Mouse (Mus musculus) G1E-ER4 (cell line): ENCODE data around the gene Irf2bpl. TPM values are rescaled to one million over a fixed set of nuclear protein-coding genes. Genes with fewer than 3 reads are reported as not detected.

Experiments used
- GATA1 ChIP-seq: IDR thresholded peaks from one replicate; pipeline ENCODE4 v1.8.0; 2012; ENCODE audit warnings: low read length, inconsistent platforms
- polyA plus RNA-seq: library from polyadenylated mRNA; stranded (reverse); fragments of >175 nt; gene quantifications from 2 replicates; pipeline ENCODE4 v1.2.3, GENCODE M21; 2012

Gene Irf2bpl
- polyA plus RNA-seq, 1 experiment: 28.1 TPM

GRCm38 (mm10) chr12:86906395-86906794, 21.8 kb upstream of the Irf2bpl start:
- no peak for TF ChIP-seq GATA1

GRCm38 (mm10) chr12:86905876-86906275, 21.3 kb upstream of the Irf2bpl start:
- TF ChIP-seq GATA1: no peak

GRCm38 (mm10) chr12:86905203-86905602, 20.6 kb upstream of the Irf2bpl start:
- TF ChIP-seq GATA1: no peak

- TF ChIP-seq GATA1: no peak
Measured at GRCm38 (mm10) chr12:86903828-86904806, 19.5 kb upstream of the Irf2bpl start.

- TF ChIP-seq GATA1: no peak
Measured at GRCm38 (mm10) chr12:86899461-86900179, 15.0 kb upstream of the Irf2bpl start.

- TF ChIP-seq GATA1: no peak
Measured at GRCm38 (mm10) chr12:86898448-86898847, 13.8 kb upstream of the Irf2bpl start.

- TF ChIP-seq GATA1: no peak
Measured at GRCm38 (mm10) chr12:86897769-86898273, 13.2 kb upstream of the Irf2bpl start.

- no peak for TF ChIP-seq GATA1
Measured at GRCm38 (mm10) chr12:86896921-86897512, 12.4 kb upstream of the Irf2bpl start.

GRCm38 (mm10) chr12:86896441-86896890, 11.9 kb upstream of the Irf2bpl start:
- no peak for TF ChIP-seq GATA1

- TF ChIP-seq GATA1: no peak
Measured at GRCm38 (mm10) chr12:86895703-86896409, 11.3 kb upstream of the Irf2bpl start.

- TF ChIP-seq GATA1: no peak
Measured at GRCm38 (mm10) chr12:86894841-86895428, 10.3 kb upstream of the Irf2bpl start.

- TF ChIP-seq GATA1: peak; percentile 36
Measured at GRCm38 (mm10) chr12:86894184-86894839, 9.7 kb upstream of the Irf2bpl start.

- TF ChIP-seq GATA1: no peak
Measured at GRCm38 (mm10) chr12:86893326-86894183, 9.0 kb upstream of the Irf2bpl start.
